Mouse (Mus musculus): ENCODE results near the gene Noc4l. TPM values are rescaled to one million over a fixed set of nuclear protein-coding genes. Genes with fewer than 3 reads are reported as not detected.
A peak's percentile ranks its signal among the peaks of the same experiment; 100 is the strongest.

Noc4l gene
- polyA plus RNA-seq, 1 experiment from 2014 or later, result 48.5 TPM

GRCm38 (mm10) chr5:110611435-110612158 is 41.6 kb downstream of the Noc4l start:
- no peaks in the 10 kb centered on the region for H3K36me3 ChIP-seq (ENCODE audit: control insufficient read depth, insufficient read depth, low read length)
- H3K4me2 ChIP-seq (ENCODE audit: low read length), result no peak overlapping the region
- no peaks in the 10 kb centered on the region for H3K9me3 ChIP-seq (ENCODE audit: control insufficient read depth, low read length)
- WGBS, result 69% methylated on average over 5 of the region's 5 CpGs
- no peaks in the 10 kb centered on the region for H3K27me3 ChIP-seq (replicated peaks; ENCODE audit: control insufficient read depth, insufficient read depth, low read length)
- no peak overlapping the region for H3K27ac ChIP-seq (ENCODE audit: low read depth, low read length)
- ATAC-seq, result peak; percentile 66
- H3K9ac ChIP-seq (ENCODE audit: low read depth, low read length), result no peak overlapping the region
- H3K4me1 ChIP-seq (ENCODE audit: control insufficient read depth, insufficient read depth, low read depth, low read length), result no peaks in the 10 kb centered on the region; the same call in 1 of the 2 replicates
- no peak overlapping the region for H3K4me3 ChIP-seq (ENCODE audit: low read length)

GRCm38 (mm10) chr5:110610484-110610883 is 42.7 kb downstream of the Noc4l start:
- H3K9ac ChIP-seq (ENCODE audit: low read depth, low read length), result no peak overlapping the region
- 91% methylated on average over 7 of the region's 7 CpGs for WGBS
- H3K27me3 ChIP-seq (replicated peaks; ENCODE audit: control insufficient read depth, insufficient read depth, low read length), result no peaks in the 10 kb centered on the region
- ATAC-seq, result no peak
- H3K4me3 ChIP-seq (ENCODE audit: low read length), result no peak overlapping the region
- H3K27ac ChIP-seq (ENCODE audit: low read depth, low read length), result no peak overlapping the region
- H3K4me1 ChIP-seq (ENCODE audit: control insufficient read depth, insufficient read depth, low read depth, low read length), result no peaks in the 10 kb centered on the region; the same call in 1 of the 2 replicates
- no peak overlapping the region for H3K4me2 ChIP-seq (ENCODE audit: low read length)
- no peaks in the 10 kb centered on the region for H3K9me3 ChIP-seq (ENCODE audit: control insufficient read depth, low read length)
- no peaks in the 10 kb centered on the region for H3K36me3 ChIP-seq (ENCODE audit: control insufficient read depth, insufficient read depth, low read length)

- no peak overlapping the region for H3K4me3 ChIP-seq (ENCODE audit: low read length)
- H3K9ac ChIP-seq (ENCODE audit: low read depth, low read length), result no peak overlapping the region
- no peaks in the 10 kb centered on the region for H3K36me3 ChIP-seq (ENCODE audit: control insufficient read depth, insufficient read depth, low read length)
- H3K4me1 ChIP-seq (ENCODE audit: control insufficient read depth, insufficient read depth, low read depth, low read length), result no peaks in the 10 kb centered on the region; the same call in 1 of the 2 replicates
- WGBS, result 77% methylated on average over 5 of the region's 5 CpGs
- no peaks in the 10 kb centered on the region for H3K27me3 ChIP-seq (replicated peaks; ENCODE audit: control insufficient read depth, insufficient read depth, low read length)
- ATAC-seq, result no peak
- H3K27ac ChIP-seq (ENCODE audit: low read depth, low read length), result no peak overlapping the region
- H3K9me3 ChIP-seq (ENCODE audit: control insufficient read depth, low read length), result no peaks in the 10 kb centered on the region
- H3K4me2 ChIP-seq (ENCODE audit: low read length), result no peak overlapping the region
Measured at GRCm38 (mm10) chr5:110609868-110610267, 43.3 kb downstream of the Noc4l start.

DNA sequence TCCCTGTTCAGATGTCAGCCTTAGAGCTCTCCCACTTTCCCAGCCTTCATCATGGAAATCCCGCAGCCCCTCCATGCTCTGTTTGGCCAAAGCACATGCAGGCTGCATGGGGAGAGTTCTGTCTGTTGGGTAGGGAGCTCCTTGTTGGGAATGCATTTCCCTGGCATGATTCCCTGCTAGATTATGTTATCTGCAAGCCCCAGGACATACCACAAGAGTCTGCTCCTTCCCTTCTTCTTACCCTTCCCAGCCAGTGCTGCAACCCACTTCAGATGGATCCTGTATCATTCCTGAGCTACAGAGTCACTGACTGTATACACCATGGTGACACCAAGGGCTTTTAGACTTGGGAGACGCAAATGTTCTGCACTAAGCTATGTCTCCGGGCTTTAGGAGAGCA is 43.8 kb downstream of the Noc4l start:
- no peak for ATAC-seq
- H3K4me2 ChIP-seq (ENCODE audit: low read length), result no peak overlapping the region
- no peaks in the 10 kb centered on the region for H3K9me3 ChIP-seq (ENCODE audit: control insufficient read depth, low read length)
- H3K36me3 ChIP-seq (ENCODE audit: control insufficient read depth, insufficient read depth, low read length), result no peaks in the 10 kb centered on the region
- H3K9ac ChIP-seq (ENCODE audit: low read depth, low read length), result no peak overlapping the region
- no peak overlapping the region for H3K27ac ChIP-seq (ENCODE audit: low read depth, low read length)
- H3K27me3 ChIP-seq (replicated peaks; ENCODE audit: control insufficient read depth, insufficient read depth, low read length), result no peaks in the 10 kb centered on the region
- H3K4me1 ChIP-seq (ENCODE audit: control insufficient read depth, insufficient read depth, low read depth, low read length), result no peaks in the 10 kb centered on the region; the same call in 1 of the 2 replicates
- WGBS, result 86% methylated on average over 3 of the region's 3 CpGs
- H3K4me3 ChIP-seq (ENCODE audit: low read length), result no peak overlapping the region

GRCm38 (mm10) chr5:110608941-110609340 is 44.3 kb downstream of the Noc4l start:
- no peak for ATAC-seq
- WGBS, result 57% methylated on average over 8 of the region's 8 CpGs
- H3K27ac ChIP-seq (ENCODE audit: low read depth, low read length), result no peak overlapping the region
- H3K4me1 ChIP-seq (ENCODE audit: control insufficient read depth, insufficient read depth, low read depth, low read length), result no peaks in the 10 kb centered on the region; the same call in 1 of the 2 replicates
- no peaks in the 10 kb centered on the region for H3K36me3 ChIP-seq (ENCODE audit: control insufficient read depth, insufficient read depth, low read length)
- no peaks in the 10 kb centered on the region for H3K9me3 ChIP-seq (ENCODE audit: control insufficient read depth, low read length)
- H3K9ac ChIP-seq (ENCODE audit: low read depth, low read length), result no peak overlapping the region
- H3K4me2 ChIP-seq (ENCODE audit: low read length), result no peak overlapping the region
- H3K27me3 ChIP-seq (replicated peaks; ENCODE audit: control insufficient read depth, insufficient read depth, low read length), result no peaks in the 10 kb centered on the region
- H3K4me3 ChIP-seq (ENCODE audit: low read length), result no peak overlapping the region

- H3K27ac ChIP-seq (ENCODE audit: low read depth, low read length), result no peak overlapping the region
- no peak overlapping the region for H3K4me3 ChIP-seq (ENCODE audit: low read length)
- H3K9me3 ChIP-seq (ENCODE audit: control insufficient read depth, low read length), result no peaks in the 10 kb centered on the region
- no peak overlapping the region for H3K4me2 ChIP-seq (ENCODE audit: low read length)
- no peaks in the 10 kb centered on the region for H3K27me3 ChIP-seq (replicated peaks; ENCODE audit: control insufficient read depth, insufficient read depth, low read length)
- no peaks in the 10 kb centered on the region for H3K36me3 ChIP-seq (ENCODE audit: control insufficient read depth, insufficient read depth, low read length)
- WGBS, result 80% methylated on average over 6 of the region's 6 CpGs
- no peak overlapping the region for H3K9ac ChIP-seq (ENCODE audit: low read depth, low read length)
- H3K4me1 ChIP-seq (ENCODE audit: control insufficient read depth, insufficient read depth, low read depth, low read length), result no peaks in the 10 kb centered on the region; the same call in 1 of the 2 replicates
- no peak for ATAC-seq
Measured at GRCm38 (mm10) chr5:110608336-110608735, 44.9 kb downstream of the Noc4l start.

DNA sequence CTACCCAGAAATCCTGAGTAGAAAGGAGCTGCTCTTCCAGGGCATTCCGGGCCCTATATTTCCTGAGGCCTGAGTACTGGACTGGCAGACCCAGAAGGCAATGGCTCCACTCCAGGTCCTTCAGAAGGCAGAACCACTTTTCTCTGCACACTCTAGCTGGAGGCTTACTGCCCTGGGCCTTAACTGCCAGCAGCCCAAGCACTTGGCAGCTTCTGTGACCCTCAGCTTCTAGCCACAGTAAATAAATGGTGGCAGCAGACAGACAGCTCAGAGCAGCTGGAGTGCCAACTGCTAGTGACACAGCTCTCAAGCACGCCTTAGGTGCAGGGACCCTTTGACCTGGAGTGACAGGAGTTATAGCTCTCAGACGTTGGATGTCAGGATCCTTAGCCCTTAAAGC is 45.5 kb downstream of the Noc4l start:
- ATAC-seq, result peak; percentile 15; the same call in 1 of the 2 replicates
- Histone ChIP-seq H3K27ac (ENCODE audit: low read depth, low read length) (no peak overlapping the region), H3K27me3 (replicated peaks; ENCODE audit: control insufficient read depth, insufficient read depth, low read length) (no peaks in the 10 kb centered on the region), H3K4me3 (ENCODE audit: low read length) (no peak overlapping the region), H3K9me3 (ENCODE audit: control insufficient read depth, low read length) (no peaks in the 10 kb centered on the region), H3K9ac (ENCODE audit: low read depth, low read length) (no peak overlapping the region), H3K4me2 (ENCODE audit: low read length) (no peak overlapping the region), H3K4me1 (ENCODE audit: control insufficient read depth, insufficient read depth, low read depth, low read length) (no peaks in the 10 kb centered on the region; the same call in 1 of the 2 replicates), H3K36me3 (ENCODE audit: control insufficient read depth, insufficient read depth, low read length) (no peaks in the 10 kb centered on the region)
- WGBS, result 67% methylated on average over 3 of the region's 3 CpGs

DNA sequence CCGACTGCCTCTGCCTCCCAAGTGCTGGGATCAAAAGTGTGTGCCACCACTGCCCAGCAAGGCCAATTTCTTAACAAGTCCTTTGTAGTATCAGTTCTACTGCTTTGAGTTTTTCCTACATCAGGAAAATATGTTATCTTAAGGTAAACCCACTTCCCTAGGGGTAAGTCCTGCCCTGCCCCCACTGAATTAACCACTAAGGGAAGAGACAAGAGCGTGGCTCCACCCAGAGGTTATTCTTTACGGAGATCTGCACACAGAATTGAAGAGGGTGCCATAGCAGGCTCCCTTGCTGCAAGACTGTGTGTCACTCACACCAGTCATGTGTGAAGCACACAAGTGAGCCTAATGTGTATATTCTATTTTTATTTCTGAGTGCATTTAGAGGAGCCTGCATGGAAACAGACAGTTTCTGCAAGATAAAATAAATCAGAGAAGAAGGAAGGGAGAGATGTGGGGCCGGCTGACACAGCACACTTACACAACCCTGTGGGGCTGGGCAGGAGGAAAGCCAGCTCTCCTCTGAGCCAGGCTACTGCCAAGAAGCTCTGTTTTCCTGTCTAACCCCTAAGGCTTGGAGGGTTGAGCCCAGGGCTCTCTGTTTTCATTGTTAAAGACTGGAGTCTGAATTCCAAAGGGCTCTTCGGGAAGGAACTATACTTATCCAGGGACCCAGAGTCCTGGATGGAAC is 47.5 kb downstream of the Noc4l start:
- 64% methylated on average over 5 of the region's 5 CpGs for WGBS
- no peak overlapping the region for H3K4me3 ChIP-seq (ENCODE audit: low read length)
- no peak overlapping the region for H3K4me2 ChIP-seq (ENCODE audit: low read length)
- no peaks in the 10 kb centered on the region for H3K27me3 ChIP-seq (replicated peaks; ENCODE audit: control insufficient read depth, insufficient read depth, low read length)
- H3K27ac ChIP-seq (ENCODE audit: low read depth, low read length), result no peak overlapping the region
- no peak overlapping the region for H3K9ac ChIP-seq (ENCODE audit: low read depth, low read length)
- H3K9me3 ChIP-seq (ENCODE audit: control insufficient read depth, low read length), result no peaks in the 10 kb centered on the region
- H3K36me3 ChIP-seq (ENCODE audit: control insufficient read depth, insufficient read depth, low read length), result no peaks in the 10 kb centered on the region
- no peaks in the 10 kb centered on the region; the same call in 1 of the 2 replicates for H3K4me1 ChIP-seq (ENCODE audit: control insufficient read depth, insufficient read depth, low read depth, low read length)
- ATAC-seq, result no peak

DNA sequence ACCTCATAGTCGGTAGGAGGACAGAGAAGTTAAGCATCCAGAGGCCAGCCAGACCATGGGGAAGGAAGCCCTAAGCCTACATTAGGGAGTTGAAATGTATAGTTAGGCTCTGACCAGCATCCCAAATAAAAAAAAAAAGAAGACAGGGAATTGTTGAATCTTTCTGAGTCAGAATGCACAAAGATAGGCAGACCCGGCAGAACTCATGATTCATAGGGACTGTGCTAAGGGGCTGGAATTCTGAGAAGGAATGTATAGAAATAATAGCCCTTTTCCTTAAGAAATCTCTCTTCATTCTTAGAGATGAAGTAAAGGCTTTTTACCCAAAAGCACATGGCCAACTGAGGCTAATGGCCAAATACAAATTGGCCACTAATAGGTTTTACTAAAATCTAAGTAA is 48.9 kb downstream of the Noc4l start:
- Histone ChIP-seq H3K9ac (ENCODE audit: low read depth, low read length) (no peak overlapping the region), H3K4me3 (ENCODE audit: low read length) (no peak overlapping the region), H3K4me1 (ENCODE audit: control insufficient read depth, insufficient read depth, low read depth, low read length) (no peaks in the 10 kb centered on the region), H3K4me2 (ENCODE audit: low read length) (no peak overlapping the region), H3K27ac (ENCODE audit: low read depth, low read length) (no peak overlapping the region), H3K9me3 (ENCODE audit: control insufficient read depth, low read length) (no peaks in the 10 kb centered on the region), H3K27me3 (replicated peaks; ENCODE audit: control insufficient read depth, insufficient read depth, low read length) (no peaks in the 10 kb centered on the region), H3K36me3 (ENCODE audit: control insufficient read depth, insufficient read depth, low read length) (no peaks in the 10 kb centered on the region)
- no peak for ATAC-seq
- 93% methylated on average over 2 of the region's 2 CpGs for WGBS

All from hindbrain, embryonic 16.5 days (tissue).